Mouse (Mus musculus): ENCODE results near the gene Gtf2e1. TPM values are rescaled to one million over a fixed set of nuclear protein-coding genes. Genes with fewer than 3 reads are reported as not detected.

Gtf2e1 gene
- polyA plus RNA-seq, 1 experiment from 2014 or later: 46.7 TPM

- Histone ChIP-seq H3K4me2 (replicated peaks) (peak overlapping the region; percentile 71), H3K4me3 (peak overlapping the region; percentile 88), H3K4me1 (peaks cover 23% of the 10 kb centered on the region), H3K36me3 (peaks cover 12% of the 10 kb centered on the region), H3K9me3 (no peaks in the 10 kb centered on the region), H3K27ac (replicated peaks) (peak overlapping the region; percentile 85), H3K9ac (replicated peaks) (peak overlapping the region; percentile 93), H3K27me3 (no peaks in the 10 kb centered on the region)
- peak; percentile 62 for ATAC-seq (ENCODE audit: low FRiP score, low read depth)
- under 1% methylated on average over 22 of the region's 22 CpGs for WGBS
Observed at GRCm38 (mm10) chr16:37539240-37539610, 364 bp downstream of the Gtf2e1 start.

DNA sequence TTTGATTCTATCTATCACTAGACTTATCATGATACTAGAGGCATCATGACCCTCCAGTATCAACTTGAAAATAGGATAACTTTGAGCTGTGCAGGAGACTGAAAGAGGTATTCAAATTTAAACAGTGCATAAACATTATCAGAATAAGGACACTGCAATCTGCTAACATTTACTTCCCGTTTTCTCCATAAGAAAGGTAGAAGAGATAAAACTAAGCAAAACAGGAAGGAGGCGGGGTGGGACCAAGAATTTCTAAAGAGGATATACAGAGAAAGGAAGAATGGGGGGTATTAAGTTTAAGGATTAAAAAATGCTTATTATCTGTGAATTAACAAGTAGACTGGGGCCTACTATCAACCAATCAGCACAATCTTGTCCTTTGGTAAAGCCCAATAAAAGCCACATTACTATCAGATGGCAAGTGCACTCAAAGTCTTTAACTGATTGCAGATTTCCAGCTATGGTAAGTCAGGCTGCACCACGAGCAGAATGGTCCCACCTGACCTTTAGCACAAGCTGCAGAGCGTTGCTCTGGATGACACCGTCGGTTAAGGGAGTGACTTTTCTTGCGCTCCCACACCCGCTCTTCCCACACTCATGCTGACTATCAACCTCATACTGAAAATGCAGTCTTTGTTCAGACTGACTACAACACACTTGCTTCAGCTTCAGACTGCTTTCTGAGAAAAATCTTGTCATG lies 6.1 kb downstream of the Gtf2e1 start:
- peaks cover 20% of the 10 kb centered on the region for H3K36me3 ChIP-seq
- no peaks in the 10 kb centered on the region for H3K9me3 ChIP-seq
- no peak for ATAC-seq (ENCODE audit: low FRiP score, low read depth)
- WGBS: 84% methylated on average over 8 of the region's 8 CpGs
- peaks cover 14% of the 10 kb centered on the region for H3K4me1 ChIP-seq
- no peaks in the 10 kb centered on the region for H3K27me3 ChIP-seq
- no peak overlapping the region for H3K4me3 ChIP-seq
- H3K27ac ChIP-seq (replicated peaks): no peak overlapping the region
- H3K9ac ChIP-seq (replicated peaks): no peak overlapping the region
- H3K4me2 ChIP-seq (replicated peaks): no peak overlapping the region

DNA sequence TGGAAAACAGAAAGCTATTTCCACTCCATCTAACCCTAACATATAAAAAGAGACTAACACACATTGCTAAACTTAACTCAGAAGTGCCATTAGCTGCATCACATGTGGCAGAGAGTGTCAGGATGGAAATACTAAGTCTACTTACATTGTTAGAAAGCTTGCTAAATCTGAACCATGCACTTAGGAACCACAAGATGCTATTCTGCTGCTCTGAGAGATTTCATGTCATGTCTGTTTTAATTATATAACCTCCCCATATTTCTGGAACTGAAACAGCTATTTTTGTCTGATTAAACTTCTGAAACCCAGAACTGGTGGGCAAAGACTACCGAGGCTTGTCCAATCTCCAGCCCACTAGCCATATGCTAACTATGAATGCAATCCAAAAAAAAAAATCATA lies 7.5 kb downstream of the Gtf2e1 start:
- ATAC-seq (ENCODE audit: low FRiP score, low read depth): no peak
- Histone ChIP-seq H3K27ac (replicated peaks) (no peak overlapping the region), H3K4me1 (0 out of 2 replicates have a peak, but pooled peaks cover 4% of the 10 kb centered on the region), H3K4me2 (replicated peaks) (no peak overlapping the region), H3K4me3 (no peak overlapping the region), H3K27me3 (no peaks in the 10 kb centered on the region), H3K9ac (replicated peaks) (no peak overlapping the region), H3K36me3 (peaks cover 20% of the 10 kb centered on the region), H3K9me3 (no peaks in the 10 kb centered on the region)
- 96% methylated on average over 1 of the region's 1 CpGs for WGBS

DNA sequence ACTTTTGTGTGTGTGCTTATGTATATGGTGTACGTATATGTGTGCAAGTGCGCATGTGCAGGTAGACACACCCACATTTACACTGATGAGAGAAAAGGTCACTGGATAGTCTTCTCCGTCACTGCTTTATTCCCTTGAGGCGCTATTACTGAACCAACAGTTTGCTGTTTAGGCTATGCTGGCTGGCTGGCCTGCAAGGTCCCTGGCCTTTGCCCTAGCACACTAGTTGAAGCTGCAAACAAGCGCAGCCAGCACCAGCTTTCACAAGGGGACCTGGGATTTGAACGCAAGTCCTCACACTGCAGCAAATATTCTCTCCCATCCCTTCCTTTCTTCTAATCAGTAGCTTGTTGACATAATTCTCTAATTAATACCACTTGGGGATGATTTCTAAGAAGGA lies 9.4 kb downstream of the Gtf2e1 start:
- H3K9me3 ChIP-seq: no peaks in the 10 kb centered on the region
- no peak overlapping the region for H3K9ac ChIP-seq (replicated peaks)
- no peaks in the 10 kb centered on the region for H3K27me3 ChIP-seq
- H3K36me3 ChIP-seq: peaks cover 18% of the 10 kb centered on the region
- H3K27ac ChIP-seq (replicated peaks): no peak overlapping the region
- WGBS: 89% methylated on average over 6 of the region's 6 CpGs
- no peak for ATAC-seq (ENCODE audit: low FRiP score, low read depth)
- H3K4me3 ChIP-seq: no peak overlapping the region
- H3K4me1 ChIP-seq: 0 out of 2 replicates have a peak, but pooled peaks cover 4% of the 10 kb centered on the region
- no peak overlapping the region for H3K4me2 ChIP-seq (replicated peaks)

- H3K4me2 ChIP-seq (replicated peaks): no peak overlapping the region
- peaks cover 32% of the 10 kb centered on the region for H3K36me3 ChIP-seq
- no peak for ATAC-seq (ENCODE audit: low FRiP score, low read depth)
- 0 out of 2 replicates have a peak, but pooled peaks cover 4% of the 10 kb centered on the region for H3K9me3 ChIP-seq
- H3K9ac ChIP-seq (replicated peaks): no peak overlapping the region
- no peak overlapping the region for H3K27ac ChIP-seq (replicated peaks)
- H3K27me3 ChIP-seq: no peaks in the 10 kb centered on the region
- H3K4me1 ChIP-seq: no peaks in the 10 kb centered on the region
- no peak overlapping the region for H3K4me3 ChIP-seq
- 92% methylated on average over 3 of the region's 3 CpGs for WGBS
Observed at GRCm38 (mm10) chr16:37526688-37527223, 12.8 kb downstream of the Gtf2e1 start.

GRCm38 (mm10) chr16:37525121-37525520 lies 14.5 kb downstream of the Gtf2e1 start:
- H3K9ac ChIP-seq (replicated peaks): no peak overlapping the region
- H3K27me3 ChIP-seq: no peaks in the 10 kb centered on the region
- H3K4me2 ChIP-seq (replicated peaks): no peak overlapping the region
- H3K36me3 ChIP-seq: peaks cover 42% of the 10 kb centered on the region
- H3K9me3 ChIP-seq: 0 out of 2 replicates have a peak, but pooled peaks cover 4% of the 10 kb centered on the region
- H3K4me3 ChIP-seq: no peak overlapping the region
- WGBS: 97% methylated on average over 2 of the region's 2 CpGs
- H3K27ac ChIP-seq (replicated peaks): no peak overlapping the region
- H3K4me1 ChIP-seq: no peaks in the 10 kb centered on the region
- no peak for ATAC-seq (ENCODE audit: low FRiP score, low read depth)

- no peak for ATAC-seq (ENCODE audit: low FRiP score, low read depth)
- Histone ChIP-seq H3K9me3 (0 out of 2 replicates have a peak, but pooled peaks cover 4% of the 10 kb centered on the region), H3K4me3 (no peak overlapping the region), H3K4me2 (replicated peaks) (no peak overlapping the region), H3K27me3 (no peaks in the 10 kb centered on the region), H3K9ac (replicated peaks) (no peak overlapping the region), H3K27ac (replicated peaks) (no peak overlapping the region), H3K36me3 (peaks cover 55% of the 10 kb centered on the region), H3K4me1 (no peaks in the 10 kb centered on the region)
- WGBS: 94% methylated on average over 7 of the region's 7 CpGs
Observed at GRCm38 (mm10) chr16:37522100-37522697, 17.4 kb downstream of the Gtf2e1 start.

GRCm38 (mm10) chr16:37520190-37521040 lies 19.2 kb downstream of the Gtf2e1 start:
- Histone ChIP-seq H3K4me1 (no peaks in the 10 kb centered on the region), H3K36me3 (peaks cover 61% of the 10 kb centered on the region), H3K4me3 (no peak overlapping the region), H3K4me2 (replicated peaks) (no peak overlapping the region), H3K27ac (replicated peaks) (no peak overlapping the region), H3K27me3 (no peaks in the 10 kb centered on the region), H3K9me3 (0 out of 2 replicates have a peak, but pooled peaks cover 4% of the 10 kb centered on the region), H3K9ac (replicated peaks) (no peak overlapping the region)
- ATAC-seq (ENCODE audit: low FRiP score, low read depth): no peak
- 95% methylated on average over 2 of the region's 2 CpGs for WGBS

GRCm38 (mm10) chr16:37519721-37520120 lies 19.9 kb downstream of the Gtf2e1 start:
- ATAC-seq (ENCODE audit: low FRiP score, low read depth): no peak
- Histone ChIP-seq H3K9me3 (0 out of 2 replicates have a peak, but pooled peaks cover 4% of the 10 kb centered on the region), H3K27me3 (no peaks in the 10 kb centered on the region), H3K27ac (replicated peaks) (no peak overlapping the region), H3K4me1 (no peaks in the 10 kb centered on the region), H3K36me3 (peaks cover 67% of the 10 kb centered on the region), H3K4me3 (no peak overlapping the region), H3K4me2 (replicated peaks) (no peak overlapping the region), H3K9ac (replicated peaks) (no peak overlapping the region)
- WGBS: 87% methylated on average over 1 of the region's 1 CpGs

GRCm38 (mm10) chr16:37518662-37519061 lies 20.9 kb downstream of the Gtf2e1 start:
- Histone ChIP-seq H3K9ac (replicated peaks) (no peak overlapping the region), H3K27ac (replicated peaks) (no peak overlapping the region), H3K4me1 (no peaks in the 10 kb centered on the region), H3K27me3 (no peaks in the 10 kb centered on the region), H3K4me2 (replicated peaks) (no peak overlapping the region), H3K9me3 (0 out of 2 replicates have a peak, but pooled peaks cover 3% of the 10 kb centered on the region), H3K36me3 (peaks cover 61% of the 10 kb centered on the region), H3K4me3 (no peak overlapping the region)
- no peak for ATAC-seq (ENCODE audit: low FRiP score, low read depth)
- 93% methylated on average over 2 of the region's 2 CpGs for WGBS

- Histone ChIP-seq H3K27me3 (no peaks in the 10 kb centered on the region), H3K4me1 (no peaks in the 10 kb centered on the region), H3K9me3 (no peaks in the 10 kb centered on the region), H3K4me3 (no peak overlapping the region), H3K36me3 (peaks cover 54% of the 10 kb centered on the region), H3K27ac (replicated peaks) (no peak overlapping the region), H3K9ac (replicated peaks) (no peak overlapping the region), H3K4me2 (replicated peaks) (no peak overlapping the region)
- ATAC-seq (ENCODE audit: low FRiP score, low read depth): no peak
- 95% methylated on average over 4 of the region's 4 CpGs for WGBS
Observed at GRCm38 (mm10) chr16:37517596-37518211, 21.9 kb downstream of the Gtf2e1 start.

All from midbrain, embryonic 12.5 days (tissue).